Mouse (Mus musculus) neural tube, embryonic 14.5 days (tissue): ENCODE results near the gene Ankrd40. TPM values are rescaled to one million over a fixed set of nuclear protein-coding genes. Genes with fewer than 3 reads are reported as not detected.

Source experiments
- ATAC-seq: fragments of 200-750 bp; cut with Nextera tagmentation; 2 replicates; pipeline ENCODE4 v1.8.0; 2017; ENCODE audit warnings: low read depth, mild to moderate bottlenecking, moderate TSS enrichment, moderate library complexity
- H3K27ac ChIP-seq: fragments of 300-500 bp; sonication (generic); 2 replicates; pipeline ENCODE4 v1.5.1; 2014; ENCODE audit warnings: low read depth, mild to moderate bottlenecking, control low read depth, low read length, moderate library complexity, mixed read lengths
- H3K27me3 ChIP-seq: fragments of 300-500 bp; sonication (generic); 2 replicates; pipeline ENCODE4 v1.6.1; 2014; ENCODE audit warnings: low read length; ENCODE audit not compliant: control insufficient read depth, insufficient read depth
- H3K36me3 ChIP-seq: fragments of 300-500 bp; sonication (generic); 2 replicates; pipeline ENCODE4 v1.6.1; 2014; ENCODE audit warnings: low read length, mixed read lengths; ENCODE audit not compliant: control insufficient read depth, insufficient read depth
- H3K4me1 ChIP-seq: fragments of 300-500 bp; sonication (generic); 2 replicates; pipeline ENCODE4 v1.6.1; 2014; ENCODE audit warnings: low read length; ENCODE audit not compliant: control insufficient read depth, insufficient read depth
- H3K4me2 ChIP-seq: fragments of 300-500 bp; sonication (generic); 2 replicates; pipeline ENCODE4 v1.6.1; 2014; ENCODE audit warnings: mild to moderate bottlenecking, low read depth, low read length, control low read depth
- H3K4me3 ChIP-seq: fragments of 300-500 bp; sonication (generic); 2 replicates; pipeline ENCODE4 v1.5.1; 2014; ENCODE audit warnings: low read depth, low read length, control low read depth, mixed read lengths
- H3K9ac ChIP-seq: fragments of 300-500 bp; sonication (generic); replicated peaks from 2 replicates; pipeline ENCODE4 v1.6.1; 2014; ENCODE audit warnings: low read depth, mild to moderate bottlenecking, control low read depth, low read length, mixed read lengths
- H3K9me3 ChIP-seq: fragments of 300-500 bp; sonication (generic); 2 replicates; pipeline ENCODE4 v1.6.1; 2016; ENCODE audit warnings: low read length; ENCODE audit not compliant: control insufficient read depth
- whole genome bisulfite sequencing: fragments of 180-500 bp; shearing (Covaris S2); extraction: QIAGEN DNeasy Blood & Tissue Kit; methylation state at CpG from one replicate; pipeline ENCODE4 v1.1.7; 2014; 5-methylcytosine and 5-hydroxymethylcytosine counted together
- polyA plus RNA-seq: library from polyadenylated mRNA; unstranded; fragments of >200 nt; fragmentation: Nextera tagmentation; extraction: Ambion mirVana; gene quantifications from 2 replicates; pipeline ENCODE4 v1.2.1, GENCODE M21; 2014

Gene Ankrd40
- polyA plus RNA-seq, 1 experiment from 2014 or later, result 15.7 TPM

DNA sequence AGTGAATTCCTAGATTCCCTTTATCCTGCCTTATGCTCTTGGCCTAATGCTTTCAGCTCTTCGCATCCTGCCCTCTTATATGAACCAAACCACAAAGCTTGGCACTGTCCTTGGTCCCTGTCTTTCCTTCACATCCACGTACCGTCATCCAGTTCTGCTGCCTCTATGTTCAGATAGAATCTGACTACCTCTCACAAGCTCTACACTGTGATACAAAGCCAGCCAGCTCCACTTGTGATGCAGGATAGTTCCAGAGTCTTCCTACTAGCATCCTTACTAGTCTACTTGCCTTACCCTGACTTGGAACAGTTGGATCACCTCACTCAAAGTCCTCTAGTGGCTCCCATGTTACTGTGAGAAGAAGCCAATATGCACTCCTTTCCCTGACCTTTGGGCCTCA is 2.4 kb downstream of the Ankrd40 start:
- no peak overlapping the region for H3K9ac ChIP-seq
- WGBS, result 93% methylated on average over 3 of the region's 3 CpGs
- no peak for ATAC-seq

DNA sequence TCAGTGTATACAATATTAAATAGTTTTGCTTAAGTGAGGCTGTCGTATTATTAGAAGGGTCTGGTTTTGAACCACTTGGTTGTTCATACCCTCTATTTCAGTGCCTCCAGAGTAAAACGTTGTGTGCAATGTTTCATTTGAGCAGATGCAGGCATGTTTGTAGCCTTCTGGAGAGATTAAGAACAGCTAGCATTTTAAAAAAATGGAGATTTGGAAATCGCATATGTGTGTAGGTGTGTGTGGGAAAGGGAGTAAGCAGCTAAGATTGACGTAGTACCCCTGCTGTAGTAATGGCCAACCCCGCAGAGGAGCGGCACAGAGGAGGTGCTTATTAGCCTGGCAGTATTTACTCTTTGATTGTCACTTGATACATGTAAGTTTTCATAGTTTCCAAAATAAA is 4.9 kb downstream of the Ankrd40 start:
- WGBS, result 90% methylated on average over 6 of the region's 6 CpGs
- no peak overlapping the region for H3K4me3 ChIP-seq

More for the DNA sequence above, 2.4 kb downstream of the Ankrd40 start:
- no peak overlapping the region for H3K4me3 ChIP-seq
- peaks cover 7% of the 10 kb centered on the region for H3K36me3 ChIP-seq
- H3K4me2 ChIP-seq, result no peak overlapping the region
- H3K4me1 ChIP-seq, result peaks cover 26% of the 10 kb centered on the region; the same call in 1 of the 2 replicates
- no peaks in the 10 kb centered on the region for H3K27me3 ChIP-seq
- H3K9me3 ChIP-seq, result no peaks in the 10 kb centered on the region
- no peak overlapping the region for H3K27ac ChIP-seq

DNA sequence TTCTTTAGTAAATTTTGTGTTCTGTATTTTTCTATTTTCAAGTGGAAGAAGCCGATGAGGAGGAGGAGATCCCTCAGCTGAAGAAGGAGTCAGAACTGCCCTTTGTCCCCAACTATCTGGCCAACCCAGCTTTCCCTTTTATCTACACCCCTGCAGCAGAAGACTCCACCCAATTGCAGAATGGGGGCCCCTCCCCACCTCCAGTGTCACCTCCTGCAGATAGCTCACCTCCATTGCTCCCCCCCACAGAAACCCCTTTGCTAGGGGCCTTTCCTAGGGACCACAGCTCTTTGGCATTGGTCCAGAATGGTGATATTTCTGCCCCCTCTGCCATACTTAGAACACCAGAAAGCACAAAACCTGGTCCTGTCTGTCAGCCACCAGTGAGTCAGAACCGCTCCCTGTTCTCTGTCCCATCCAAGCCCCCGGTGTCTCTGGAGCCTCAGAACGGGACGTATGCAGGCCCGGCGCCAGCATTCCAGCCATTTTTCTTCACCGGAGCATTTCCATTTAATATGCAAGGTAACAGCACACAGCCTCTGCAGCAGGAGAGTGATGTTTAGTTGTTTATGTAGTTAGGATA is 6.7 kb downstream of the Ankrd40 start:
- H3K4me3 ChIP-seq, result no peak overlapping the region
- H3K4me1 ChIP-seq, result peaks cover 15% of the 10 kb centered on the region; the same call in 1 of the 2 replicates
- peaks cover 31% of the 10 kb centered on the region for H3K36me3 ChIP-seq
- H3K27me3 ChIP-seq, result no peaks in the 10 kb centered on the region
- H3K9me3 ChIP-seq, result no peaks in the 10 kb centered on the region
- H3K27ac ChIP-seq, result no peak overlapping the region
- no peak overlapping the region for H3K4me2 ChIP-seq
- WGBS, result 89% methylated on average over 8 of the region's 8 CpGs
- H3K9ac ChIP-seq, result no peak overlapping the region
- no peak for ATAC-seq

More for the DNA sequence above, 4.9 kb downstream of the Ankrd40 start:
- Histone ChIP-seq H3K9me3 (no peaks in the 10 kb centered on the region), H3K9ac (no peak overlapping the region), H3K36me3 (peaks cover 19% of the 10 kb centered on the region), H3K27ac (no peak overlapping the region), H3K4me1 (peaks cover 18% of the 10 kb centered on the region; the same call in 1 of the 2 replicates), H3K4me2 (no peak overlapping the region), H3K27me3 (no peaks in the 10 kb centered on the region)
- ATAC-seq, result no peak

- Histone ChIP-seq H3K36me3 (peaks cover 31% of the 10 kb centered on the region), H3K4me1 (peaks cover under 1% of the 10 kb centered on the region; the same call in 1 of the 2 replicates), H3K27ac (no peak overlapping the region), H3K4me3 (no peak overlapping the region), H3K27me3 (no peaks in the 10 kb centered on the region), H3K9me3 (no peaks in the 10 kb centered on the region), H3K4me2 (no peak overlapping the region), H3K9ac (no peak overlapping the region)
- ATAC-seq, result no peak
These were observed 8.8 kb downstream of the Ankrd40 start for GRCm38 (mm10) chr11:94336551-94336950.

GRCm38 (mm10) chr11:94338347-94338746 is 10.5 kb downstream of the Ankrd40 start:
- Histone ChIP-seq H3K4me2 (no peak overlapping the region), H3K27me3 (no peaks in the 10 kb centered on the region), H3K36me3 (peaks cover 31% of the 10 kb centered on the region), H3K4me3 (no peak overlapping the region), H3K27ac (no peak overlapping the region), H3K9me3 (no peaks in the 10 kb centered on the region), H3K4me1 (peaks cover 6% of the 10 kb centered on the region; the same call in 1 of the 2 replicates), H3K9ac (no peak overlapping the region)
- WGBS, result 91% methylated on average over 2 of the region's 2 CpGs
- no peak for ATAC-seq

- H3K9ac ChIP-seq, result no peak overlapping the region
- H3K9me3 ChIP-seq, result no peaks in the 10 kb centered on the region
- no peak overlapping the region for H3K4me3 ChIP-seq
- ATAC-seq, result peak; percentile 81
- H3K4me1 ChIP-seq, result peaks cover 6% of the 10 kb centered on the region; the same call in 1 of the 2 replicates
- H3K36me3 ChIP-seq, result peaks cover 25% of the 10 kb centered on the region
- 52% methylated on average over 18 of the region's 18 CpGs for WGBS
- H3K27me3 ChIP-seq, result no peaks in the 10 kb centered on the region
- H3K4me2 ChIP-seq, result no peak overlapping the region
- H3K27ac ChIP-seq, result no peak overlapping the region
These were observed 12.2 kb downstream of the Ankrd40 start for GRCm38 (mm10) chr11:94339732-94340585.

- no peak overlapping the region for H3K9ac ChIP-seq
- H3K4me2 ChIP-seq, result no peak overlapping the region
- no peaks in the 10 kb centered on the region for H3K9me3 ChIP-seq
- H3K4me1 ChIP-seq, result peaks cover 6% of the 10 kb centered on the region; the same call in 1 of the 2 replicates
- no peak for ATAC-seq
- peaks cover 16% of the 10 kb centered on the region for H3K36me3 ChIP-seq
- no peak overlapping the region for H3K27ac ChIP-seq
- H3K27me3 ChIP-seq, result no peaks in the 10 kb centered on the region
- 47% methylated on average over 10 of the region's 10 CpGs for WGBS
- H3K4me3 ChIP-seq, result no peak overlapping the region
These were observed 13.4 kb downstream of the Ankrd40 start for GRCm38 (mm10) chr11:94340948-94341933.

DNA sequence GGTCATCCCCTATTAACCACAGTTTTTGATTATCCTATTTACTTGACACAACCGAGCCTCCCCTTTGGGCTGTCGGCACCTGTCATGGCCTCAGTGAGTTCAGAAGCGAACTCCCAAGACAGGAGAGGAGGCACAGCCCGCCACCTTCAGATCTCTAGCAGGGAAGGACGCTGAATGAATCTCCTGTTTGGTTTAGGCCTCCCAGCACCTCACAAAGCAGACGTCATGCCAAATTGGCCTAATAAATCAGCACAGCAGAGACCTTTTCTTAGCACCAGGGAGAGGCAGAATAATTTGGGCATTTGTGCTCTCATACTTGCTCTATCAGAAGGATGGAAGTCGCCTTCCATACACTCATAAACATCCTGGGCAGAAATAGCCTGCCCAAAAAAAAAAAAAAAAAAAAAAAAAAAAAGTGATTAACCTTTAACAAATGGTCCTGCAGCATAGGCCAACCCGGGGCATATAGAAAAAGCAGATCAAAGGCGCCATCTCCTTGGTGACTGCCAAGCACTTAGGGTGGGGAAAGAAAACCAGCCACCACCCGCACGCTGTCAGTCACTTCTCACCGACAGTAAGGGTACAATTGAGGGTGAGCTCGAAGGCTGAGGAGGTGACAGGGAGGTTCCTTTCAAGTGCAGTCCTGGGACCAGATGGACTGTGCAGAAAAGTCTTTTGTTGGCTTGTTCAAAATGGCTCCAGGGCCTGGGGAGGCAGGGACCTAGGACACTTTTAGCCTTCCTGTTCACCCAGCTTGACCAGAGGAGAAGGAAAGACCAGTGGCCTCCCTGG is 14.5 kb downstream of the Ankrd40 start:
- peak overlapping the region; percentile 29; the same call in 1 of the 2 replicates for H3K9ac ChIP-seq
- WGBS, result 7% methylated on average over 13 of the region's 13 CpGs

More for the DNA sequence above, 14.5 kb downstream of the Ankrd40 start:
- no peaks in the 10 kb centered on the region for H3K9me3 ChIP-seq
- peaks cover 12% of the 10 kb centered on the region for H3K36me3 ChIP-seq
- no peak for ATAC-seq
- H3K27me3 ChIP-seq, result no peaks in the 10 kb centered on the region
- H3K4me1 ChIP-seq, result peaks cover 6% of the 10 kb centered on the region; the same call in 1 of the 2 replicates
- no peak overlapping the region for H3K4me2 ChIP-seq
- peak overlapping the region; percentile 11; the same call in 1 of the 2 replicates for H3K27ac ChIP-seq
- no peak overlapping the region for H3K4me3 ChIP-seq
